Mouse (Mus musculus) lung, postnatal 0 days (tissue): Measurements from ENCODE around the gene Slc37a1. TPM values are rescaled to one million over a fixed set of nuclear protein-coding genes. Genes with fewer than 3 reads are reported as not detected.
A peak's percentile ranks its signal among the peaks of the same experiment; 100 is the strongest.

Experiments
- ATAC-seq: fragments of 200-750 bp; cut with Nextera tagmentation; 2 replicates; pipeline ENCODE4 v1.8.0; 2017; ENCODE audit warnings: moderate library complexity
- DNase-seq: peaks from one replicate; pipeline ENCODE4 v3.0.0-alpha.2; 2016; ENCODE audit warnings: low spot score
- H3K27ac ChIP-seq: fragments of 300-500 bp; sonication (generic); 2 replicates; pipeline ENCODE4 v1.5.1; 2014; ENCODE audit warnings: antibody characterized with exemption, mild to moderate bottlenecking, low read length, mixed read lengths
- H3K27me3 ChIP-seq: fragments of 300-500 bp; sonication (generic); replicated peaks from 2 replicates; pipeline ENCODE4 v1.6.1; 2014; ENCODE audit warnings: low read length, mixed read lengths; ENCODE audit not compliant: insufficient read depth
- H3K36me3 ChIP-seq: fragments of 300-500 bp; sonication (generic); 2 replicates; pipeline ENCODE4 v1.6.1; 2014; ENCODE audit warnings: low read length, mixed read lengths; ENCODE audit not compliant: insufficient read depth
- H3K4me1 ChIP-seq: fragments of 300-500 bp; sonication (generic); 2 replicates; pipeline ENCODE4 v1.6.1; 2014; ENCODE audit warnings: antibody characterized with exemption, low read depth, low read length, mixed read lengths; ENCODE audit not compliant: insufficient read depth
- H3K4me2 ChIP-seq: fragments of 300-500 bp; sonication (generic); replicated peaks from 2 replicates; pipeline ENCODE4 v1.6.1; 2014; ENCODE audit warnings: low read depth, mild to moderate bottlenecking, low read length, moderate library complexity, mixed read lengths
- H3K4me3 ChIP-seq: fragments of 300-500 bp; sonication (generic); 2 replicates; pipeline ENCODE4 v1.5.1; 2014; ENCODE audit warnings: low read depth, low read length
- H3K9ac ChIP-seq: fragments of 300-500 bp; sonication (generic); replicated peaks from 2 replicates; pipeline ENCODE4 v1.6.1; 2014; ENCODE audit warnings: low read depth, mild to moderate bottlenecking
- H3K9me3 ChIP-seq: fragments of 300-500 bp; sonication (generic); 2 replicates; pipeline ENCODE4 v1.6.1; 2016; ENCODE audit warnings: low read length, mixed read lengths
- CTCF ChIP-seq: IDR thresholded peaks from 2 replicates; pipeline ENCODE4 v1.5.1; 2016; ENCODE audit warnings: antibody characterized with exemption, mild to moderate bottlenecking
- EP300 ChIP-seq: IDR thresholded peaks from 2 replicates; pipeline ENCODE4 v1.6.1; 2016; ENCODE audit warnings: antibody characterized with exemption, mild to moderate bottlenecking, control low read depth
- WGBS: fragments of 180-500 bp; shearing (Covaris S2); extraction: QIAGEN DNeasy Blood & Tissue Kit; methylation state at CpG from one replicate; pipeline ENCODE4 v1.1.7; 2014; 5-methylcytosine and 5-hydroxymethylcytosine counted together
- polyA plus RNA-seq: library from polyadenylated mRNA; unstranded; fragments of >200 nt; fragmentation: Nextera tagmentation; extraction: Ambion mirVana; gene quantifications from 2 replicates; pipeline ENCODE4 v1.2.1, GENCODE M21; 2015

The Slc37a1 gene
- polyA plus RNA-seq, 1 experiment from 2014 or later = 33.9 TPM

DNA sequence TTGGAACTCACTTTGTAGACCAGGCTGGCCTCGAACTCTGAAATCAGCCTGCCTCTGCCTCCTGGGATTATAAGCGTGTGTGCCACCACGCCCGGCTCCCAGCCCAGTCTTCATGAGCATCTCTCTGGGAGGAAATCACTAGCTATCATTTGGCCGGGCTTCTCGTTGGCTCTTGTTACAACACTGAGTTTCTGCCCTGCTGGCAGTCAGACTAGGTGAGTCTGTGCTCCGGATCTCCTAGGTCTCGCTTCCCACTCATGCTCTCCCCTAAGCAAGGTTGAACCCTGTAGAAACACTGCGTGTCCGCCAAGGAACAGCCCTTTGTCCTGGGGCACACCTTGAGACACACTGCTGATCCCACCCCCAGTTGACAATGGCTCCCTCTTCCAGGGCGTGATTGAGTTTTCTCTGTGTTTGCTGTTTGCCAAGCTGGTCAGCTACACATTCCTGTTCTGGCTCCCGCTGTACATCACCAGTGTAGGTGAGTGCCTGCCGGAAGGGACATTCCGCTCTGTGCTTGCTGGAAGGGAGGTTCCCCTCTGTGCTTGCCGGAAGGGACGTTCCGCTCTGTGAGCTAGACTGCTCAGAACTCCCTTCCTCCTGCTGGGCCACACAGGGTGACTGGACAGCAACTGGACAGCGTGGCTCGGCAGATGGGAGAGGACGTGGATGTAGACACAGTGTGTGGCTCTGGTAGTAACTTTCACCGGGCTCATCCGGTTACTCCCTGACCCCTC is 48.9 kb downstream of the Slc37a1 start:
- no peak overlapping the region for H3K27ac ChIP-seq
- H3K9me3 ChIP-seq = no peaks in the 10 kb centered on the region
- no peak overlapping the region for H3K9ac ChIP-seq
- H3K4me2 ChIP-seq = no peak overlapping the region
- ATAC-seq (0 out of 2 replicates have a peak, but pooled peaks have one; percentile 12), DNase-seq (no peak)
- H3K4me1 ChIP-seq = no peaks in the 10 kb centered on the region
- no peak overlapping the region for H3K4me3 ChIP-seq
- TF ChIP-seq EP300 (no peak), CTCF (no peak)
- peaks cover 3% of the 10 kb centered on the region; the same call in 1 of the 2 replicates for H3K36me3 ChIP-seq
- WGBS = 68% methylated on average over 22 of the region's 22 CpGs
- no peaks in the 10 kb centered on the region for H3K27me3 ChIP-seq

DNA sequence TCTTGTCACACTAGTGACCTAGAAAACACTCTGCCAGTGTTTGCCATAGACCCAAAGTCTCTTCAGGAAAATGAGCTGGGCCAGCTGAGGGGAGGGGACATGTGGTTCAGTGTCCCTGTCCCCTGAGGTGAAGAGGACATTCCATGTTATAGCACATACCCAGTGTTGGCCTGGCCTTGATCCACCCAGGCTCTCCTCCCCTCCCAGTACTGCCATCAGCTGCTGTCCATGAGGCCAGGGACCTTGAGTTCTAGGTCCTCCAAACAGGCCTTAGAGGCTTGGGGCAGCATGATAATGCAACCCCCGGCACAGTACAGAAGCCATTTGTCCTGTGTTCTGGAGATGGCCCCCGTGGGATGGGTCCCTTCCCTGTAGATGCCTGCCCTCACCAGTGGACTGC is 53.2 kb downstream of the Slc37a1 start:
- Histone ChIP-seq H3K9me3 (no peaks in the 10 kb centered on the region), H3K27me3 (no peaks in the 10 kb centered on the region), H3K4me2 (no peak overlapping the region), H3K4me3 (no peak overlapping the region), H3K36me3 (peaks cover 3% of the 10 kb centered on the region; the same call in 1 of the 2 replicates), H3K4me1 (no peaks in the 10 kb centered on the region), H3K9ac (no peak overlapping the region), H3K27ac (no peak overlapping the region)
- WGBS = 89% methylated on average over 2 of the region's 2 CpGs
- TF ChIP-seq CTCF (no peak), EP300 (no peak)
- DNase-seq = no peak
- ATAC-seq = no peak

DNA sequence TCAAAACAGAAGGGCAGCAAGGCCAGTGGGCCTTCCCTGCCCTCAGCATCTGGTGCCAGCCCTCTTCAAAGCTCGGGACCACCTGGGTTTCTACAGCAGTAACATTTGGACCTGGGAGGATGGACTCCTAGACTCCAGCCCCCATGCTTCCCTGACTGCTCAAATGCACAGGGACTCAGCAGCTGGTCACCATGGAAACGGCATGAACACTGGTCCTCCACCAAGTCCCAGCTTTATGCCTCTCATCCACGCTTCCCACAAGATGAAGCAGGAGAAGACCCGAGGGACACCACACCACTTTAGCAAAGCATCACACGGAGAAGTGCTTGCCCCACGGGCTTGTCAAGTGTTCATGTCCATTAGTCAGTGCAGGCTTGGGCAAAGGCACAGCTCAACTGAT is 55.6 kb downstream of the Slc37a1 start:
- H3K27ac ChIP-seq = no peak overlapping the region
- no peaks in the 10 kb centered on the region for H3K4me1 ChIP-seq
- DNase-seq (no peak), ATAC-seq (no peak)
- TF ChIP-seq EP300 (no peak), CTCF (no peak)
- no peak overlapping the region for H3K9ac ChIP-seq
- H3K4me3 ChIP-seq = no peak overlapping the region
- H3K4me2 ChIP-seq = no peak overlapping the region
- H3K36me3 ChIP-seq = peaks cover 3% of the 10 kb centered on the region; the same call in 1 of the 2 replicates
- H3K27me3 ChIP-seq = no peaks in the 10 kb centered on the region
- WGBS = 70% methylated on average over 6 of the region's 6 CpGs
- no peaks in the 10 kb centered on the region for H3K9me3 ChIP-seq

DNA sequence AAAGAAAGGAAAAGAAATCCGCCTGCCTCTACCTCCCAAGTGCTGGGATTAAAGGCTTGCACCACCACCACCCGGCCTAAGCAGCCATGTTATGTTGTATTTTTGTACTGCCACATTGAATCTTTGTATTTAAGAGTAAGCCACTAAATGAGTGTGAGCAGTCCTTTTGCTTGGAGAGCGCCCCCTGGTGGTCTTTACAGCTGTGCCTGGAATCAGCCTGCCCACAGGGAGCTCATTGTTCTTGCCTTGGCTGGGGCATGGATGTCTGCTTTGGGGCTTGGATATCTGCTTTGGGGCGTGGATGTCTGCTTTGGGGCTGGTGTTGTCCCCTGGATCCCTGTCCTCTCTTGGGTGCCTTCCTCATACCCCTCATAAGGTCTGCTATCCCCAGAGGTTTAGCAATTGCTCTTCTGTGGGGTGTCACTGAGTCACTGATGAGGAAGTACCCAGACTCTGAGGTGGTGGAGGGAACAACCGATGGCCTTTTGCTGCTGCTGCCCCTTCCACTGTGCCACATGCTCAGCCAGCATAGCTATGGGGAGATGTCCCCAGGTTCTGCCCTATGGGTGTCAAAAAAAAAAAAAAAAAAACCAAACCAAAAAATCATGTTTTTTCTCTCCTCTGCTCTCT is 57.7 kb downstream of the Slc37a1 start:
- Histone ChIP-seq H3K4me1 (no peaks in the 10 kb centered on the region), H3K4me3 (no peak overlapping the region), H3K36me3 (no peaks in the 10 kb centered on the region), H3K27ac (no peak overlapping the region), H3K9me3 (no peaks in the 10 kb centered on the region), H3K27me3 (no peaks in the 10 kb centered on the region), H3K9ac (no peak overlapping the region), H3K4me2 (no peak overlapping the region)
- DNase-seq (peak; percentile 82), ATAC-seq (peak; percentile 54; the same call in 1 of the 2 replicates)
- 39% methylated on average over 5 of the region's 5 CpGs for WGBS
- TF ChIP-seq EP300 (no peak), CTCF (peak; percentile 89)

GRCm38 (mm10) chr17:31344816-31345215 is 58.2 kb downstream of the Slc37a1 start:
- no peak overlapping the region for H3K9ac ChIP-seq
- DNase-seq (no peak), ATAC-seq (no peak)
- H3K4me2 ChIP-seq = no peak overlapping the region
- H3K36me3 ChIP-seq = no peaks in the 10 kb centered on the region
- WGBS = 77% methylated on average over 3 of the region's 3 CpGs
- H3K4me1 ChIP-seq = no peaks in the 10 kb centered on the region
- H3K4me3 ChIP-seq = no peak overlapping the region
- H3K27me3 ChIP-seq = no peaks in the 10 kb centered on the region
- no peak overlapping the region for H3K27ac ChIP-seq
- no peaks in the 10 kb centered on the region for H3K9me3 ChIP-seq
- TF ChIP-seq CTCF (no peak), EP300 (no peak)

- TF ChIP-seq EP300 (no peak), CTCF (no peak)
- DNase-seq = no peak
- Histone ChIP-seq H3K9ac (no peak overlapping the region), H3K4me3 (no peak overlapping the region), H3K4me1 (no peaks in the 10 kb centered on the region), H3K9me3 (no peaks in the 10 kb centered on the region), H3K36me3 (no peaks in the 10 kb centered on the region), H3K27me3 (no peaks in the 10 kb centered on the region), H3K4me2 (no peak overlapping the region), H3K27ac (no peak overlapping the region)
- WGBS = 90% methylated on average over 5 of the region's 5 CpGs
- no peak for ATAC-seq
These were observed 61.5 kb downstream of the Slc37a1 start for GRCm38 (mm10) chr17:31348129-31348528.
